Mouse (Mus musculus) spleen, postnatal 36 days (tissue): ENCODE data around the gene Tceal5.
"Not testable (repeated sequence)": the region's sequence is repeated elsewhere in the genome, so short reads cannot be mapped to it uniquely, and the experiment has no call there.

ENCODE experiments used
- DNase-seq, 2 experiments: peaks; one replicate each; pipeline ENCODE4 v3.0.0; 2022; ENCODE audit warnings: low spot score in 2 of 2, mixed read lengths in 1 of 2

Gene Tceal5

DNA sequence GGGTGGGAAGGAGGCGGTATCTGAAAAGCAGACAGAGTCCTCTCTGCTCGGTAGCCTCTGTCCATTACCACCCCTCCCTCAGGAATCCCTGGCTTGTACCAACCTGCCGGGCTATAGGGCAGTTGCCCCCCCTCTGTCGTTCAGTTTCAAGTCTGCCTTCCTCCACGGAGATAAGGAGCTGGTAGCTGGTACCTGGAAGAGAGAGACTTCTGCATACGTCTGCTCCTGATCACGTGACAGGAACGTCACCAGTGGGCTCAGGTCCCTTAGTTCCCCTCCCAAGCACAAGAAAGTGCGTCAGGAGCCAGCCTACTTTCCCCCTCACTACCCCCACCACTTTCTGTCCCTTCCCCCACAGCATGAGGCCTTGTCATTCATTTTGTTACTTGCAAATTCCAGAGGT lies at the start of gene Tceal5:
Gene Tceal5, minus strand, starts transcription at position 213 of the 403 bp plus-strand sequence.
- DNase-seq = no peak

GRCm38 (mm10) chrX:136252023-136252729 lies 48.5 kb upstream of the Tceal5 start:
- no peak for DNase-seq

DNA sequence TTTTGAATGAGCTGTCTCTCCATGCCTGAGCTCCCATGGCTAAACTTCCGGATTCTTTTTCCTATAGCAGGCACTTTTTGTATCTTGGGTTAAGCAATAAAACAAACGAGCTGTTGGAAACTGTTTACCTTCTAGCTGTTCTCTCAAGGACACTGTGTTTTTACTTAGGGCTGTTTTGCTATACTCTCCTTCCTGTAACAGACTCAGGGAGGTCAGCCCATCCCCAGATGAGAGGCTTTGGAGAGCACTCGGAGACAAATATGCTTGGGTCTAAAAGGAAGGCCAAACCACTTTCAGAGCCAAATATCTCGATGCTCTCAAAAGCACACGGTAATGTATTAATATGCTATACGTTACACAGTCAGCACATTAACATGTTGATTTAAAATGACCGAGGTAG lies 46.0 kb upstream of the Tceal5 start:
- no peak for DNase-seq

GRCm38 (mm10) chrX:136248811-136249210 lies 45.1 kb upstream of the Tceal5 start:
- no peak for DNase-seq

- peak in 1 of 2 experiments; percentile 2 for DNase-seq
These were observed 41.9 kb upstream of the Tceal5 start for GRCm38 (mm10) chrX:136245521-136246071.

GRCm38 (mm10) chrX:136244574-136245229 lies 41.0 kb upstream of the Tceal5 start, which contains the start of gene Tceal9:
TSS of gene Tceal9 (plus strand) at chrX:136245079.
- peak; percentile 63 to 70 for DNase-seq

GRCm38 (mm10) chrX:136243181-136243580 lies 39.5 kb upstream of the Tceal5 start:
- DNase-seq = no peak

GRCm38 (mm10) chrX:136238118-136238517 lies 34.4 kb upstream of the Tceal5 start:
- peak in 1 of 2 experiments; percentile 1 for DNase-seq

DNA sequence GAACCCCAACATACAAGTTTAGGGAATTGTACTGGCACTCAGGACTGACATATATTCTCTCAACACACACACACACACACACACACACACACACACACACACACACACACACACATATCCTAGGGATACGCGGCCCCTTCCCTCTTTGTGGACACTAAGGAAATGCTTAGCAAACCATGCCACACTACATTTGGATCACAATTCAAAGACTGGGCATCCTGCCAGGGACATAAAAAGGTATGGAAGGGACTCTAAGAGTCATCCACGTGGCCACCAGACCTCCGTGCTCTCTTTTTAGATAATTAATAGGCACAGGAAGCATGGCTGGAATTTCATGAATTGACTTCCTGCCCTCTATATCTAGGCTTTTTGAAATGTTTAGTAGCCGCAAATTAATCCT lies 24.1 kb upstream of the Tceal5 start:
- no peak for DNase-seq

GRCm38 (mm10) chrX:136223714-136224113 lies 20.0 kb upstream of the Tceal5 start:
- DNase-seq = no peak

- DNase-seq = no peak
These were observed 12.6 kb upstream of the Tceal5 start for GRCm38 (mm10) chrX:136216303-136216702.

GRCm38 (mm10) chrX:136214729-136215677 lies 11.3 kb upstream of the Tceal5 start, which contains the start of the genes Tceal7 and Bex1:
TSS of gene Tceal7 (plus strand) at chrX:136214779.
TSS of gene Bex1 (minus strand) at chrX:136215513.
- not testable (repeated sequence) for DNase-seq

- no peak for DNase-seq
These were observed 9.7 kb upstream of the Tceal5 start for GRCm38 (mm10) chrX:136213396-136213795.

DNA sequence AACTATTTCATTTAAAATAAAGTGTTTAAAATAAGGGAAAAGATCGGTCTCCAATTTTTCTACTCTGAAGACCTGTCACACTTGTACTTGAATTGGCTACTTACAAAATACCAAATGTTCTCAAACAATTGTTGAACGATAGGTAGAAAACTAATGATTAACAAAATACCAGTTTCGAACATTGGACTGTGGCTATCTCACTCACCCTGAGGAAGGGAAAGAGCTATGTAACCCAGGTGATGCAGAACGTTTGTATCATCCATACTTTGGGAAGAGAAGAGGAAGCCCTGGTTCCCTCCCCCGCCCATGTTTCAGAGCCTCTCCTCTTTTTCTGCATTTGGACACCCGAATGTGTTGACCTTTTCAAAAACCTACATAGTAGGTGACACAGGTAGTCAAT lies 730 bp upstream of the Tceal5 start:
- no peak for DNase-seq

- DNase-seq = no peak
These were observed 419 bp downstream of the Tceal5 start for GRCm38 (mm10) chrX:136203257-136203656.

DNA sequence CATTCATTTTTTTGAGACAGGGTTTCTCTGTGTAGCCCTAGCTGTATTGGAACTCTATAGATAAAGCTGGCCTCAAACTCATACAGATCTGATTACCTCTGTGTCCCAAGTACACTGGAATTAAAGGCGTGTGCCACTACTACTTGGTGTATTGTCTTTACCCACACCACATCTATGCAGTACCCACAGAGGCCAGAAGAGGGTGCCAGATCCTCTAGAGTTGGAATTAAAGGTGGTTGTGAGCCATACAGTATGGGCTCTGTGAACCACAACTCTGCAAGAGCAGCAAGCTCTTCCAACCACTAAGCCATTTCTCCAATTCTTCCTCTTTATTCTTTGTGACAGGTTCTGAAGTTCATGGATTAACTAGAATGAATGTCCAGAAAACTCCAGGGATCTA lies 6.8 kb downstream of the Tceal5 start:
- peak in 1 of 2 experiments; percentile 1 for DNase-seq

DNA sequence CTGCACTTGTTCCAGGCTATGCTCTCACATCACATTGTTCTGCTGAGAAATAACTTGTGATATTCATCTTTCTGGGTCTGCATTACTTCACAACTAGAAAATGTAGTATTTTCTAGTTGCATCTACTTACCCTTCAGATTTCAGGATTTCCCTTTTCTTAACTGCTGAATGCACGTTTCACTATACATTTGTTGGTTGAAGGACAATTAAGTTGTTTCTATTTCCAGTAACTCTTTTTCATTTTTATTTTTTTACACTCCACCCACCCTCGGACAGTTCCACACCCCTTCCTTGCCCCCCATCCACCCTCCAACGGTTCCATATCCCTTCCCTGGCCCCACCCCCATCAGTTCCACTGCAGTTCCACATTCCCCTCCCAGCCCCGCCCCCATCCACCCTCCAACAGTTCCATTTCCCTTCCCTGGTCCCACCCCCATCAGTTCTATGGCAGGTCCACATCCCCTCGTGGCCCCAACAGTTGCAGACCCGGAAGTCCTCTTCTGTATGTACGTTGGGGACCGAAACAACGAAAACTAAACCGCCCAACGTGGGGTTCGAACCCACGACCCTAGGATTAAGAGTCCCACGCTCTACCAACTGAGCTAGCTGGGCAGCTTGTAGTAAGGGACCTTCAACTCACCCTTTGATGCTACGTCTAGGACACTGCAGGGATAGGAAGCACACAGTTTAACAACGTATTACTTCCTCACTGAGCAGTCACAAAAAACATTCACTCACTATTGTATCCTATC lies 8.3 kb downstream of the Tceal5 start:
- no peak for DNase-seq

GRCm38 (mm10) chrX:136183107-136183506 lies 20.6 kb downstream of the Tceal5 start:
- no peak for DNase-seq

DNA sequence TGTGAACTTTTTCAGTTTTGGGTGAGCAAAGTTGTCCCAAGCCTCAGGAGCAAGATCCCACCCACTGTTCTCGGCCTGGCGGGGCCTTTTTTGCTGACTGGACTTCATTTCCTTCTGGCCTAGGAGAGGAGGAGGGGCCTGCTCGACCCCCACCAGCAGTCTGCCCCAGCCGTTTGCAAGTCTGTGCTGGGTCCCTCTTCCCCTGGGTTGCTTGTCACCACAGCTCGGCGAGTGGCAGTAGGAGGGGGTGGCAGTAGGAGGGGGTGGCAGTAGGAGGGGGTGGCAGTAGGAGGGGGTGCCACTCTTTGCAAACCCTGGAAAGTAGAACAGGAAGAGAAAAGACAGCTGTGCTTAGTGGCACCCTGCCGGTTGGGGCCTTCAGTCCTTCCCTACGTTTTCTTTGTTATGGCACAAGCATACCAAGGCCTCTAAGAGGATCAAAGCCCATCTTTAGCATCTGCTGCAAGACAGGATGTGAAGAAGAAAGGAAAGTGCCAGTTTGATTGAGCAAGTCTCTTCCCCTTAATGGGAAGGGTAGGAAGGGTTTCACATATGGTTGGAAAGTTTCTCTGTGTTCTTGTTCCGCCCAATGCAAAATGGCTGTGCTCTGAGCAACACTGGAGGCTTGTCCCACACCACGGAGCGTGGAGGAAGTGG lies 22.7 kb downstream of the Tceal5 start:
- DNase-seq = no peak

DNA sequence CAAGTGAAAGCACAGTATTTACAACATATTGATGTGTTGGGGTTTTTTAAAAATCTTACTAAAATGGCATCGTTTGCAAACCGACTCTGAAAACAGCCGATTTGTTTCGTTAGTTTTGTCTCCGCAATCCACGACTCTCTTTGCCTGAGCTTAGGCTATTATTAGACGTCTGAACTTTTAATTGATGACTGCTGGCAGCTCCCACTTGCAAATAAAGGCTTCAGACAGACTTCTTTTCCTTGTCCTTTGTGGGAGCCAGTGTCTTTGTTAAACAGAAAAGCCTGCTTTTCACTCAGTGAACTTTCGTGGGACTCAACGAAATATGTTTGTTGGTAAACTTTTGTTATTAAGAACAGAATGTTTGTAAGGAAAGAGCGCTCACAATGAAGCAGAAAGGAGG lies 30.9 kb downstream of the Tceal5 start:
- no peak for DNase-seq
